ENCODE assay signal across 17 mouse cellular contexts in genomic region chr11:35557476-35557875, GRCm38 (mm10).
"Had no signal": no experiment of that assay in that cellular context is flagged by ENCODE, and none has a peak within 500 bp of the region (broad histone marks: within the 10 kb centered on the region; RNA-seq: fewer than 3 reads in every experiment).

No protein-coding gene starts in this region.

- H3K4me3 ChIP-seq: limb, embryonic 10.5 days; limb, embryonic 13.5 days; liver, embryonic 12.5 days; liver, embryonic 15.5 days; megakaryocyte, embryonic 14.5 days; midbrain, embryonic 10.5 days; midbrain, embryonic 13.5 days had no signal

- H3K27me3 ChIP-seq: limb, embryonic 13.5 days; liver, embryonic 15.5 days; megakaryocyte, embryonic 14.5 days had no signal

- H3K36me3 ChIP-seq: limb, embryonic 10.5 days; limb, embryonic 13.5 days; liver, embryonic 12.5 days; liver, embryonic 15.5 days; midbrain, embryonic 10.5 days; midbrain, embryonic 13.5 days had no signal

- H3K27ac ChIP-seq: limb, embryonic 10.5 days; limb, embryonic 13.5 days; liver, embryonic 12.5 days; liver, embryonic 15.5 days; midbrain, embryonic 13.5 days had no signal

- ATAC-seq: inflammation-experienced regulatory T-cells, adult 6 months; intestine, embryonic 16.5 days; liver, embryonic 12.5 days had no signal

- H3K9me3 ChIP-seq: limb, embryonic 10.5 days; limb, embryonic 13.5 days; liver, embryonic 12.5 days; liver, embryonic 15.5 days; megakaryocyte, embryonic 14.5 days; midbrain, embryonic 10.5 days; midbrain, embryonic 13.5 days had no signal

- DNase-seq: kidney, adult 18-20 months; kidney, adult 9 months; kidney, postnatal 14 days; kidney, postnatal 4 days; liver; lung, embryonic 14.5 days; thymus, adult 18-20 months; thymus, postnatal 36 days had no signal

- H3K4me2 ChIP-seq: limb, embryonic 13.5 days; liver, embryonic 12.5 days; liver, embryonic 15.5 days; lung, embryonic 14.5 days; midbrain, embryonic 13.5 days had no signal

- H3K9ac ChIP-seq: limb, embryonic 13.5 days; liver, embryonic 12.5 days; liver, embryonic 15.5 days; lung, embryonic 14.5 days; midbrain, embryonic 13.5 days had no signal

- H3K4me1 ChIP-seq: liver, embryonic 12.5 days; liver, embryonic 15.5 days; megakaryocyte, embryonic 14.5 days had no signal
